Mouse (Mus musculus): ENCODE measurements around the gene Grm6. TPM values are rescaled to one million over a fixed set of nuclear protein-coding genes. Genes with fewer than 3 reads are reported as not detected.

The Grm6 gene
- total RNA-seq, 1 experiment, result 0.71 TPM

DNA sequence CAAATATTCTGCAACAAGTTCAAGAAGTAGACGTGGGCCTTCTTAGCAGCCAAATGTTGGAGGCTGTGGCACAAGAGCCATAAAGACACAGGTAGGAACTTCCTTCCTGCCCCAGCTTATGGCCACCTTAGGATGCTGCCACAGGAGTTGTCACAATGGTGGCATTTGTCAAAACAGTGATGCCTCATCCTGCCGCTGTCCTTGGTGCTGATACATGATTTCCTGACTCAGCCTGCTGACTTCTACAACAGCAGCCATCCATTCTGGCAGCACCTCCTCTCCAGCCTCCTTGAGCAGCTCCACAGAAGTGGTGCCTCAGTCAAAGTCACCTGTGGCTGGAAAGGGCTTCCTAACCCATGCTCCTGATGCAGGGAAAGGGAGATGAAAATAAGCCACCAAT lies 42.0 kb downstream of the Grm6 start:
- Histone ChIP-seq H3K9me3 (ENCODE audit: control insufficient read depth, insufficient read depth, low read depth, low read length) (no peaks in the 10 kb centered on the region), H3K4me1 (ENCODE audit: control insufficient read depth in 2 of 2, insufficient read depth in 2 of 2, low read length in 2 of 2, poor library complexity in 1 of 2) (peaks cover 0 to 3% of the 10 kb centered on the region in 2 experiments; a peak in 2 of 4 replicates), H3K9ac (ENCODE audit: insufficient read depth, low read depth, low read length, poor library complexity, severe bottlenecking) (no peak overlapping the region), H3K36me3 (ENCODE audit: control insufficient read depth, insufficient read depth, low read length, poor library complexity, severe bottlenecking) (no peaks in the 10 kb centered on the region), H3K27ac (ENCODE audit: insufficient read depth, low read depth, low read length, poor library complexity, severe bottlenecking) (no peak overlapping the region), H3K4me3 (ENCODE audit: insufficient read depth in 1 of 2, low read depth in 1 of 2, low read length in 2 of 2, poor library complexity in 1 of 2, severe bottlenecking in 1 of 2) (no peak overlapping the region)
- TF ChIP-seq ZC3H11A (IDR thresholded peaks at IDR 0.05; ENCODE audit: borderline replicate concordance, low read depth, low read length) (no peak), MAFK (IDR thresholded peaks at IDR 0.05; ENCODE audit: insufficient read depth, low read depth, low read length) (peak; percentile 82)
- peak; percentile 41 for DNase-seq (ENCODE audit: low read depth, low spot score)
- in situ Hi-C loops (cut with MboI; ENCODE audit: low sequenced_read_pairs in 2 of 2, unreplicated experiment in 2 of 2), result no loop called here

DNA sequence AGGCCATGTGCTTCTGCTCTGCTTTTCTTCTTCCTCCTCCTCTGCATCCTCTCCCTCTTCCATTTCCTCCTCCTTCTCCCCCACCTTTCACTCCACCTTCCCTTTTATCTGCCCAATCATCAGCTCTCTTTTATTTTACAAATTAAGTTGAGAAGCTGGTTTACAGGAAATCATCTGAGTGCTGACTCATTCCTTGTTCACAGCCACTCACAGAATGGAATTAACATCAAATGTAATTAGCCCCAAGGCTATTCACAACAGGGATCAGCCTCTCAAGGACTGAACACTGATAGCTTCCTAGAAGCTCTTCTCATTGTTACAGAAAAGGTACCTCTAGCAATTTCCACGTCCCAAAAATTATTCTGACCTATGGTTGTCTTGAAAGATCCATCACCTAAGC lies 46.9 kb downstream of the Grm6 start:
- in situ Hi-C loops (cut with MboI; ENCODE audit: low sequenced_read_pairs in 2 of 2, unreplicated experiment in 2 of 2), result no loop called here
- H3K4me1 ChIP-seq (ENCODE audit: control insufficient read depth in 2 of 2, insufficient read depth in 2 of 2, low read length in 2 of 2, poor library complexity in 1 of 2), result no peaks in the 10 kb centered on the region
- peak; percentile 34 for DNase-seq (ENCODE audit: low read depth, low spot score)
- H3K36me3 ChIP-seq (ENCODE audit: control insufficient read depth, insufficient read depth, low read length, poor library complexity, severe bottlenecking), result peaks cover 4% of the 10 kb centered on the region
- TF ChIP-seq CHD2 (IDR thresholded peaks at IDR 0.05; ENCODE audit: low read depth, low read length) (no peak), ZNF384 (IDR thresholded peaks at IDR 0.05; ENCODE audit: low read depth, low read length) (no peak), HCFC1 (IDR thresholded peaks at IDR 0.05; ENCODE audit: borderline replicate concordance, insufficient read depth, low read length) (no peak), MAFK (IDR thresholded peaks at IDR 0.05; ENCODE audit: insufficient read depth, low read depth, low read length) (peak; percentile 52)
- peak overlapping the region; percentile 24; the same call in 1 of the 2 replicates for H3K27ac ChIP-seq (ENCODE audit: insufficient read depth, low read depth, low read length, poor library complexity, severe bottlenecking)
- H3K4me3 ChIP-seq (ENCODE audit: insufficient read depth in 1 of 2, low read depth in 1 of 2, low read length in 2 of 2, poor library complexity in 1 of 2, severe bottlenecking in 1 of 2), result no peak overlapping the region
- H3K9ac ChIP-seq (ENCODE audit: insufficient read depth, low read depth, low read length, poor library complexity, severe bottlenecking), result no peak overlapping the region
- H3K9me3 ChIP-seq (ENCODE audit: control insufficient read depth, insufficient read depth, low read depth, low read length), result peaks cover 16% of the 10 kb centered on the region

DNA sequence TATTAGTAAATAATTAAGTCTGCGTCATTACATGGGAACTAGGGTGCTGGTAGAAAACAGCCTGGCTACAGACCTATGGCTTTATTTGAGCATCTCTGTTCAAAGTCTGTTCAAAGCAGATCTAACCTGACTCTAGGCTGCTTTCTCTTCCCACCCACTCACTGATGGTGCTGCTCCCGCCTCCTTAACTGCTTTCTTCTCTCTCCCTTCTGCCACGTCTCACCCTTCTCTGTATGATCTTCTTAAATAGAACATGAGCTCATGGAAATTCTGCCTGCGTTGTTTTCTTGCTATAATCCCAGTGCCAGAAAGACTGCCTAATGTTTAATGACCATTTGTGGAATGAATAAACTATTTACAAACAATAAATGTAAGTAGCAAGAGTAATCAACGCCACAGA lies 57.7 kb downstream of the Grm6 start:
- TF ChIP-seq MAFK (IDR thresholded peaks at IDR 0.05; ENCODE audit: insufficient read depth, low read depth, low read length) (no peak), CHD2 (IDR thresholded peaks at IDR 0.05; ENCODE audit: low read depth, low read length) (no peak), ZNF384 (IDR thresholded peaks at IDR 0.05; ENCODE audit: low read depth, low read length) (no peak), ZC3H11A (IDR thresholded peaks at IDR 0.05; ENCODE audit: borderline replicate concordance, low read depth, low read length) (no peak), HCFC1 (IDR thresholded peaks at IDR 0.05; ENCODE audit: borderline replicate concordance, insufficient read depth, low read length) (no peak)
- Histone ChIP-seq H3K36me3 (ENCODE audit: control insufficient read depth, insufficient read depth, low read length, poor library complexity, severe bottlenecking) (peaks cover 5% of the 10 kb centered on the region), H3K4me1 (ENCODE audit: control insufficient read depth in 2 of 2, insufficient read depth in 2 of 2, low read length in 2 of 2, poor library complexity in 1 of 2) (no peaks in the 10 kb centered on the region), H3K9me3 (ENCODE audit: control insufficient read depth, insufficient read depth, low read depth, low read length) (no peaks in the 10 kb centered on the region), H3K27ac (ENCODE audit: insufficient read depth, low read depth, low read length, poor library complexity, severe bottlenecking) (no peak overlapping the region), H3K9ac (ENCODE audit: insufficient read depth, low read depth, low read length, poor library complexity, severe bottlenecking) (no peak overlapping the region), H3K4me3 (ENCODE audit: insufficient read depth in 1 of 2, low read depth in 1 of 2, low read length in 2 of 2, poor library complexity in 1 of 2, severe bottlenecking in 1 of 2) (no peak overlapping the region)
- in situ Hi-C loops (cut with MboI; ENCODE audit: low sequenced_read_pairs in 2 of 2, unreplicated experiment in 2 of 2), result no loop called here
- DNase-seq (ENCODE audit: low read depth, low spot score), result no peak

DNA sequence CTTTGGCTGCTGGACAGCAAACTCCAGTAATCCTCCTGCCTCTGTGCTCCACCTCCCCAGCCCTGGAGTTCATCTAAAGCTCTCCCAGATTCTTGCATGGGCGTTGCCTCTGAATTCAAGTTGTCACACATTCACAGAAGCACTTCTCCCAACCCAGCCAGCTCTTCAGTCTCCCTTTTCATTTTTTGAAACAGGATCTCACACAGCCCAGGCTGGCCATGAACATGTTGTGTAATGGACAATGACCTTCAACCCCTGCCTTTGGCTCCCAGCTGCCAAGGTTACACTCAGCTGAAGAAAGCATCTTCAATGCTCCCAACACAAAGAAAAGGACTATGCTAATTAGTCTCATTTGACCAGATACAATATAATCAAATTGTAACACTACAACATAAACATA lies 62.8 kb downstream of the Grm6 start:
- Histone ChIP-seq H3K27ac (ENCODE audit: insufficient read depth, low read depth, low read length, poor library complexity, severe bottlenecking) (no peak overlapping the region), H3K4me1 (ENCODE audit: control insufficient read depth in 2 of 2, insufficient read depth in 2 of 2, low read length in 2 of 2, poor library complexity in 1 of 2) (peaks cover 0 to 10% of the 10 kb centered on the region in 2 experiments; a peak in 1 of 4 replicates), H3K36me3 (ENCODE audit: control insufficient read depth, insufficient read depth, low read length, poor library complexity, severe bottlenecking) (peaks cover 3% of the 10 kb centered on the region), H3K4me3 (ENCODE audit: insufficient read depth in 1 of 2, low read depth in 1 of 2, low read length in 2 of 2, poor library complexity in 1 of 2, severe bottlenecking in 1 of 2) (no peak overlapping the region), H3K9me3 (ENCODE audit: control insufficient read depth, insufficient read depth, low read depth, low read length) (no peaks in the 10 kb centered on the region), H3K9ac (ENCODE audit: insufficient read depth, low read depth, low read length, poor library complexity, severe bottlenecking) (no peak overlapping the region)
- no peak for DNase-seq (ENCODE audit: low read depth, low spot score)
- no peak for TF ChIP-seq HCFC1 (IDR thresholded peaks at IDR 0.05; ENCODE audit: borderline replicate concordance, insufficient read depth, low read length)
- TF ChIP-seq MAFK (IDR thresholded peaks at IDR 0.05; ENCODE audit: insufficient read depth, low read depth, low read length), result no peak
- TF ChIP-seq ZC3H11A (IDR thresholded peaks at IDR 0.05; ENCODE audit: borderline replicate concordance, low read depth, low read length), result no peak
- no peak for TF ChIP-seq ZNF384 (IDR thresholded peaks at IDR 0.05; ENCODE audit: low read depth, low read length)
- TF ChIP-seq CHD2 (IDR thresholded peaks at IDR 0.05; ENCODE audit: low read depth, low read length), result no peak
- in situ Hi-C loops (cut with MboI; ENCODE audit: low sequenced_read_pairs in 2 of 2, unreplicated experiment in 2 of 2), result no loop called here

DNA sequence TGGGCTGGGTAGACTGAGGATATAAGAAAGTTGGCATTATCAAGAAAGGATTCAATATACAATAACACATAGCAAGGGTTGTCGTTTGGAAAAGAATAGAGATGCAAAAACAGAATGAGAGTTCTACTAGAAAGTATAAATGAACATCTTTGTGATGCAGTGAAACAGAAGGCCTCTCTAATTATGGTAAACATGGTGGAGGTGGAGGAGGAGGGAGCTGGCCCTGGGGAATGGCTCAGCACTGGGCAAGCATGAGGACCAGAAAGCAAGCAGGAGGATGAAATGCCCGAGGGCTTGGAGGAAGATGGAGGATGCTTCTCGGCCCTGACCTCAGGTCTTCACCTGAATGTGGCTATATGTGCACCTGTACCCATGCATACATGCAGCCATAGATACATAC lies 64.0 kb downstream of the Grm6 start:
- in situ Hi-C loops (cut with MboI; ENCODE audit: low sequenced_read_pairs in 2 of 2, unreplicated experiment in 2 of 2), result no loop called here
- Histone ChIP-seq H3K9ac (ENCODE audit: insufficient read depth, low read depth, low read length, poor library complexity, severe bottlenecking) (no peak overlapping the region), H3K9me3 (ENCODE audit: control insufficient read depth, insufficient read depth, low read depth, low read length) (no peaks in the 10 kb centered on the region), H3K4me1 (ENCODE audit: control insufficient read depth in 2 of 2, insufficient read depth in 2 of 2, low read length in 2 of 2, poor library complexity in 1 of 2) (peaks cover 0 to 10% of the 10 kb centered on the region in 2 experiments; a peak in 1 of 4 replicates), H3K36me3 (ENCODE audit: control insufficient read depth, insufficient read depth, low read length, poor library complexity, severe bottlenecking) (peaks cover 3% of the 10 kb centered on the region; the same call in 1 of the 2 replicates), H3K4me3 (ENCODE audit: insufficient read depth in 1 of 2, low read depth in 1 of 2, low read length in 2 of 2, poor library complexity in 1 of 2, severe bottlenecking in 1 of 2) (no peak overlapping the region), H3K27ac (ENCODE audit: insufficient read depth, low read depth, low read length, poor library complexity, severe bottlenecking) (no peak overlapping the region)
- TF ChIP-seq ZNF384 (IDR thresholded peaks at IDR 0.05; ENCODE audit: low read depth, low read length), result no peak
- TF ChIP-seq ZC3H11A (IDR thresholded peaks at IDR 0.05; ENCODE audit: borderline replicate concordance, low read depth, low read length), result no peak
- TF ChIP-seq MAFK (IDR thresholded peaks at IDR 0.05; ENCODE audit: insufficient read depth, low read depth, low read length), result no peak
- TF ChIP-seq CHD2 (IDR thresholded peaks at IDR 0.05; ENCODE audit: low read depth, low read length), result no peak
- TF ChIP-seq HCFC1 (IDR thresholded peaks at IDR 0.05; ENCODE audit: borderline replicate concordance, insufficient read depth, low read length), result no peak
- no peak for DNase-seq (ENCODE audit: low read depth, low spot score)

Other genes with a start within 250 kb of the Grm6 start
- gene Adamts2, start 248.6 kb upstream of the Grm6 start, total RNA-seq (2012; rRNA removed), result 0.74 and 1.1 TPM in 2 replicates
- gene Zfp354c, start 23.0 kb upstream of the Grm6 start, total RNA-seq (2012; rRNA removed), result 11.0 and 13.0 TPM in 2 replicates
- 0.45 and 0.48 TPM in 2 replicates for gene Zfp879, start 9.1 kb upstream of the Grm6 start, total RNA-seq (2012; rRNA removed)
- 2.7 and 3.3 TPM in 2 replicates for gene Zfp454, start 37.0 kb downstream of the Grm6 start, total RNA-seq (2012; rRNA removed)
- gene Zfp2, start 65.5 kb downstream of the Grm6 start, total RNA-seq (2012; rRNA removed), result 6.1 and 6.3 TPM in 2 replicates
- gene Zfp354b, start 80.9 kb downstream of the Grm6 start, total RNA-seq (2012; rRNA removed), result 0.63 and 1.0 TPM in 2 replicates
- not detected in 2 replicates for gene 4933414I15Rik, start 93.1 kb downstream of the Grm6 start, total RNA-seq (2012; rRNA removed)
- gene Prop1, start 103.1 kb downstream of the Grm6 start, total RNA-seq (2012; rRNA removed), result not detected in 2 replicates
- not detected in 2 replicates for gene Olfr1378, start 115.8 kb downstream of the Grm6 start, total RNA-seq (2012; rRNA removed)
- gene Olfr1377, start 131.3 kb downstream of the Grm6 start, total RNA-seq (2012; rRNA removed), result not detected in 2 replicates
- gene Olfr51, start 152.9 kb downstream of the Grm6 start, total RNA-seq (2012; rRNA removed), result not detected in 2 replicates
- gene Olfr54, start 163.6 kb downstream of the Grm6 start, total RNA-seq (2012; rRNA removed), result not detected in 2 replicates
- gene Olfr1375, start 197.4 kb downstream of the Grm6 start, total RNA-seq (2012; rRNA removed), result not detected in 2 replicates
- 6.6 and 7.1 TPM in 2 replicates for gene Zfp354a, start 208.6 kb downstream of the Grm6 start, total RNA-seq (2012; rRNA removed)

Measured in ES-E14 (cell line).